Mouse (Mus musculus): ENCODE measurements around the gene Pla2g4c. TPM values are rescaled to one million over a fixed set of nuclear protein-coding genes. Genes with fewer than 3 reads are reported as not detected.

Gene Pla2g4c
- polyA plus RNA-seq, 1 experiment from 2014 or later, result 1.2 TPM

GRCm38 (mm10) chr7:13314095-13314597 is 10.3 kb upstream of the Pla2g4c start:
- TF ChIP-seq CTCF (IDR thresholded peaks at IDR 0.05), result no peak
- Histone ChIP-seq H3K4me3 (ENCODE audit: low read depth, low read length) (no peak overlapping the region), H3K36me3 (ENCODE audit: insufficient read depth, low read length) (0 out of 2 replicates have a peak, but pooled peaks cover 3% of the 10 kb centered on the region), H3K4me1 (ENCODE audit: insufficient read depth, low read depth, low read length) (no peaks in the 10 kb centered on the region), H3K27me3 (replicated peaks; ENCODE audit: insufficient read depth, low read length) (no peaks in the 10 kb centered on the region), H3K9me3 (ENCODE audit: low read length) (no peaks in the 10 kb centered on the region), H3K4me2 (replicated peaks; ENCODE audit: low read depth, low read length) (no peak overlapping the region), H3K9ac (replicated peaks; ENCODE audit: low read depth) (no peak overlapping the region), H3K27ac (ENCODE audit: low read length) (no peak overlapping the region)
- ATAC-seq, result peak; percentile 23; the same call in 1 of the 2 replicates
- WGBS, result 51% methylated on average over 5 of the region's 5 CpGs
- DNase-seq (ENCODE audit: low spot score), result peak; percentile 16

- Histone ChIP-seq H3K9me3 (ENCODE audit: low read length) (no peaks in the 10 kb centered on the region), H3K4me3 (ENCODE audit: low read depth, low read length) (no peak overlapping the region), H3K4me1 (ENCODE audit: insufficient read depth, low read depth, low read length) (no peaks in the 10 kb centered on the region), H3K27ac (ENCODE audit: low read length) (no peak overlapping the region), H3K36me3 (ENCODE audit: insufficient read depth, low read length) (no peaks in the 10 kb centered on the region), H3K9ac (replicated peaks; ENCODE audit: low read depth) (no peak overlapping the region), H3K27me3 (replicated peaks; ENCODE audit: insufficient read depth, low read length) (no peaks in the 10 kb centered on the region), H3K4me2 (replicated peaks; ENCODE audit: low read depth, low read length) (no peak overlapping the region)
- ATAC-seq, result no peak
- no peak for DNase-seq (ENCODE audit: low spot score)
- TF ChIP-seq EP300 (IDR thresholded peaks at IDR 0.05) (no peak), CTCF (IDR thresholded peaks at IDR 0.05) (no peak)
- WGBS, result 73% methylated on average over 3 of the region's 3 CpGs
These were observed 3.0 kb upstream of the Pla2g4c start for GRCm38 (mm10) chr7:13321424-13321823.

- no peak for TF ChIP-seq CTCF (IDR thresholded peaks at IDR 0.05)
- peak; percentile 44; the same call in 1 of the 2 replicates for TF ChIP-seq EP300 (IDR thresholded peaks at IDR 0.05)
- H3K36me3 ChIP-seq (ENCODE audit: insufficient read depth, low read length), result no peaks in the 10 kb centered on the region
- H3K4me2 ChIP-seq (replicated peaks; ENCODE audit: low read depth, low read length), result no peak overlapping the region
- H3K27me3 ChIP-seq (replicated peaks; ENCODE audit: insufficient read depth, low read length), result no peaks in the 10 kb centered on the region
- 84% methylated on average over 2 of the region's 2 CpGs for WGBS
- no peaks in the 10 kb centered on the region for H3K9me3 ChIP-seq (ENCODE audit: low read length)
- H3K4me1 ChIP-seq (ENCODE audit: insufficient read depth, low read depth, low read length), result no peaks in the 10 kb centered on the region
- no peak overlapping the region for H3K9ac ChIP-seq (replicated peaks; ENCODE audit: low read depth)
- H3K4me3 ChIP-seq (ENCODE audit: low read depth, low read length), result no peak overlapping the region
- ATAC-seq, result peak; percentile 65
- DNase-seq (ENCODE audit: low spot score), result peak; percentile 37
- H3K27ac ChIP-seq (ENCODE audit: low read length), result no peak overlapping the region; the same call in 1 of the 2 replicates
These were observed 6.1 kb downstream of the Pla2g4c start for GRCm38 (mm10) chr7:13330575-13330974.

- H3K9ac ChIP-seq (replicated peaks; ENCODE audit: low read depth), result no peak overlapping the region
- no peak overlapping the region for H3K27ac ChIP-seq (ENCODE audit: low read length)
- no peak overlapping the region for H3K4me2 ChIP-seq (replicated peaks; ENCODE audit: low read depth, low read length)
- H3K4me1 ChIP-seq (ENCODE audit: insufficient read depth, low read depth, low read length), result no peaks in the 10 kb centered on the region
- TF ChIP-seq EP300 (IDR thresholded peaks at IDR 0.05) (no peak), CTCF (IDR thresholded peaks at IDR 0.05) (no peak)
- DNase-seq (ENCODE audit: low spot score) (no peak), ATAC-seq (no peak)
- no peak overlapping the region for H3K4me3 ChIP-seq (ENCODE audit: low read depth, low read length)
- H3K9me3 ChIP-seq (ENCODE audit: low read length), result no peaks in the 10 kb centered on the region
- H3K36me3 ChIP-seq (ENCODE audit: insufficient read depth, low read length), result no peaks in the 10 kb centered on the region
- no peaks in the 10 kb centered on the region for H3K27me3 ChIP-seq (replicated peaks; ENCODE audit: insufficient read depth, low read length)
These were observed 31.5 kb downstream of the Pla2g4c start for GRCm38 (mm10) chr7:13355943-13356342.

- Histone ChIP-seq H3K4me1 (ENCODE audit: insufficient read depth, low read depth, low read length) (no peaks in the 10 kb centered on the region), H3K36me3 (ENCODE audit: insufficient read depth, low read length) (no peaks in the 10 kb centered on the region), H3K9me3 (ENCODE audit: low read length) (no peaks in the 10 kb centered on the region), H3K4me3 (ENCODE audit: low read depth, low read length) (no peak overlapping the region), H3K27me3 (replicated peaks; ENCODE audit: insufficient read depth, low read length) (no peaks in the 10 kb centered on the region), H3K27ac (ENCODE audit: low read length) (no peak overlapping the region), H3K4me2 (replicated peaks; ENCODE audit: low read depth, low read length) (no peak overlapping the region), H3K9ac (replicated peaks; ENCODE audit: low read depth) (no peak overlapping the region)
- ATAC-seq, result no peak
- 72% methylated on average over 2 of the region's 2 CpGs for WGBS
- DNase-seq (ENCODE audit: low spot score), result no peak
- TF ChIP-seq CTCF (IDR thresholded peaks at IDR 0.05) (no peak), EP300 (IDR thresholded peaks at IDR 0.05) (no peak)
These were observed 56.1 kb downstream of the Pla2g4c start for GRCm38 (mm10) chr7:13380588-13380987.

GRCm38 (mm10) chr7:13397832-13398231 is 73.4 kb downstream of the Pla2g4c start, which contains the start of gene Cabp5:
TSS of gene Cabp5 (plus strand) at chr7:13398132.
- DNase-seq (ENCODE audit: low spot score) (no peak), ATAC-seq (no peak)
- Histone ChIP-seq H3K4me3 (ENCODE audit: low read depth, low read length) (no peak within 1 kb of the TSS), H3K27ac (ENCODE audit: low read length) (no peak within 1 kb of the TSS), H3K9me3 (ENCODE audit: low read length) (no peaks in the 10 kb centered on the region), H3K4me1 (ENCODE audit: insufficient read depth, low read depth, low read length) (no peaks in the 10 kb centered on the region), H3K36me3 (ENCODE audit: insufficient read depth, low read length) (no peaks in the 10 kb centered on the region), H3K4me2 (replicated peaks; ENCODE audit: low read depth, low read length) (no peak within 1 kb of the TSS), H3K9ac (replicated peaks; ENCODE audit: low read depth) (no peak within 1 kb of the TSS), H3K27me3 (replicated peaks; ENCODE audit: insufficient read depth, low read length) (no peaks in the 10 kb centered on the region)
- no peak for TF ChIP-seq EP300 (IDR thresholded peaks at IDR 0.05)
- no peak for TF ChIP-seq CTCF (IDR thresholded peaks at IDR 0.05)
- 59% methylated on average over 1 of the region's 1 CpGs for WGBS

Other genes starting within 250 kb of the Pla2g4c start
- not detected in 2 replicates for gene Vmn1r85, start 229.5 kb upstream of the Pla2g4c start, polyA plus RNA-seq (2015; fragmentation: Nextera tagmentation; extraction: Ambion mirVana)
- not detected in 2 replicates for gene Vmn1r86, start 204.7 kb upstream of the Pla2g4c start, polyA plus RNA-seq (2015; fragmentation: Nextera tagmentation; extraction: Ambion mirVana)
- gene Vmn1r87, start 184.5 kb upstream of the Pla2g4c start, polyA plus RNA-seq (2015; fragmentation: Nextera tagmentation; extraction: Ambion mirVana), result not detected in 2 replicates
- not detected in 2 replicates for gene Vmn1r88, start 165.1 kb upstream of the Pla2g4c start, polyA plus RNA-seq (2015; fragmentation: Nextera tagmentation; extraction: Ambion mirVana)
- gene Vmn1r89, start 111.6 kb upstream of the Pla2g4c start, polyA plus RNA-seq (2015; fragmentation: Nextera tagmentation; extraction: Ambion mirVana), result not detected in 2 replicates
- gene Lig1, start 47.4 kb upstream of the Pla2g4c start, polyA plus RNA-seq (2015; fragmentation: Nextera tagmentation; extraction: Ambion mirVana), result 16.5 and 20.2 TPM in 2 replicates
- gene Zswim9, start 45.9 kb upstream of the Pla2g4c start, polyA plus RNA-seq (2015; fragmentation: Nextera tagmentation; extraction: Ambion mirVana), result 4.7 and 5.5 TPM in 2 replicates
- gene Cabp5, start 73.5 kb downstream of the Pla2g4c start, polyA plus RNA-seq (2015; fragmentation: Nextera tagmentation; extraction: Ambion mirVana), result not detected in 2 replicates
- not detected in 2 replicates for gene Bsph1, start 126.2 kb downstream of the Pla2g4c start, polyA plus RNA-seq (2015; fragmentation: Nextera tagmentation; extraction: Ambion mirVana)
- gene Bsph2, start 246.4 kb downstream of the Pla2g4c start, polyA plus RNA-seq (2015; fragmentation: Nextera tagmentation; extraction: Ambion mirVana), result not detected in 2 replicates

Data from lung, postnatal 0 days (tissue).